In genomic region chr11:112811152-112811871, GRCm38 (mm10) we compare ENCODE assay signal across 8 mouse cellular contexts. TPM values are rescaled to one million over a fixed set of nuclear protein-coding genes. Genes with fewer than 3 reads are reported as not detected.
DNase-seq lines count a peak whose midpoint lies in the region; ATAC-seq lines count a peak whose summit lies in the region.

No protein-coding gene starts in this region.

- no peak for ATAC-seq in heart, embryonic 16.5 days (replicated peaks; ENCODE audit: extremely low read depth, insufficient read depth, low FRiP score)
- peak; percentile 92 for ATAC-seq in hindbrain, embryonic 16.5 days
- ATAC-seq in neural tube, embryonic 11.5 days (ENCODE audit: insufficient read depth, low FRiP score, low TSS enrichment), result peak; percentile 90

- no peak overlapping the region for H3K9ac ChIP-seq in heart, embryonic 16.5 days (ENCODE audit: low read length)
- H3K9ac ChIP-seq in hindbrain, embryonic 16.5 days (ENCODE audit: low read depth, low read length), result peak overlapping the region; percentile 39; the same call in 1 of the 2 replicates
- peak overlapping the region; percentile 10; the same call in 1 of the 2 replicates for H3K9ac ChIP-seq in neural tube, embryonic 11.5 days (ENCODE audit: low read length)

- no peak overlapping the region for H3K27ac ChIP-seq in heart, embryonic 16.5 days (ENCODE audit: low read length)
- peak overlapping the region; percentile 72 for H3K27ac ChIP-seq in hindbrain, embryonic 16.5 days (ENCODE audit: low read depth, low read length)
- peak overlapping the region; percentile 72 for H3K27ac ChIP-seq in neural tube, embryonic 11.5 days (ENCODE audit: low read depth, low read length)

- H3K4me2 ChIP-seq in heart, embryonic 16.5 days (ENCODE audit: low read depth, low read length), result peak overlapping the region; percentile 61
- peak overlapping the region; percentile 59 for H3K4me2 ChIP-seq in hindbrain, embryonic 16.5 days (ENCODE audit: low read length)
- peak overlapping the region; percentile 39 for H3K4me2 ChIP-seq in neural tube, embryonic 11.5 days (ENCODE audit: low read depth)

- peak overlapping the region; percentile 45 for H3K4me3 ChIP-seq in heart, embryonic 16.5 days (ENCODE audit: low read length)
- H3K4me3 ChIP-seq in hindbrain, embryonic 16.5 days (ENCODE audit: low read length), result peak overlapping the region; percentile 30
- peak overlapping the region; percentile 17; the same call in 1 of the 2 replicates for H3K4me3 ChIP-seq in neural tube, embryonic 11.5 days (ENCODE audit: low read depth, low read length)

- no peak for DNase-seq in heart, adult 8-10 months (ENCODE audit: low spot score)
- peak; percentile 90 for DNase-seq in embryo, embryonic 10.5 days (ENCODE audit: low spot score)
- peak; percentile 21 to 67 for DNase-seq in left cerebral cortex, adult 8-10 months (ENCODE audit: low spot score in 2 of 2)
- DNase-seq in neural tube, embryonic 11.5 days (ENCODE audit: low spot score), result peak; percentile 85
- DNase-seq in urinary bladder, postnatal 25 days (ENCODE audit: low spot score), result no peak
- no peak for DNase-seq in gastrocnemius, postnatal 25 days

- H3K27me3 ChIP-seq in heart, embryonic 16.5 days (ENCODE audit: control insufficient read depth, insufficient read depth, low read length), result peaks cover 20% of the 10 kb centered on the region
- no peaks in the 10 kb centered on the region for H3K27me3 ChIP-seq in hindbrain, embryonic 16.5 days (replicated peaks; ENCODE audit: control insufficient read depth, insufficient read depth, low read length)
- no peaks in the 10 kb centered on the region for H3K27me3 ChIP-seq in neural tube, embryonic 11.5 days (ENCODE audit: control insufficient read depth, insufficient read depth, low read length)

- H3K9me3 ChIP-seq in heart, embryonic 16.5 days (replicated peaks; ENCODE audit: control insufficient read depth, low read length), result no peaks in the 10 kb centered on the region
- H3K9me3 ChIP-seq in hindbrain, embryonic 16.5 days (ENCODE audit: control insufficient read depth, low read length), result no peaks in the 10 kb centered on the region
- no peaks in the 10 kb centered on the region for H3K9me3 ChIP-seq in neural tube, embryonic 11.5 days (ENCODE audit: control insufficient read depth, low read length)

- no peaks in the 10 kb centered on the region for H3K36me3 ChIP-seq in heart, embryonic 16.5 days (ENCODE audit: control insufficient read depth, insufficient read depth)
- no peaks in the 10 kb centered on the region for H3K36me3 ChIP-seq in hindbrain, embryonic 16.5 days (ENCODE audit: control insufficient read depth, insufficient read depth, low read length)
- no peaks in the 10 kb centered on the region for H3K36me3 ChIP-seq in neural tube, embryonic 11.5 days (ENCODE audit: control insufficient read depth, insufficient read depth, low read length)

- 4% methylated on average over 19 of the region's 19 CpGs for WGBS in heart, embryonic 16.5 days
- WGBS in hindbrain, embryonic 16.5 days, result 1% methylated on average over 19 of the region's 19 CpGs
- 3% methylated on average over 19 of the region's 19 CpGs for WGBS in neural tube, embryonic 11.5 days

- peaks cover 6% of the 10 kb centered on the region; the same call in 1 of the 2 replicates for H3K4me1 ChIP-seq in heart, embryonic 16.5 days (ENCODE audit: control insufficient read depth, insufficient read depth, low read length)
- peaks cover 11% of the 10 kb centered on the region for H3K4me1 ChIP-seq in hindbrain, embryonic 16.5 days (ENCODE audit: control insufficient read depth, insufficient read depth, low read depth, low read length)
- H3K4me1 ChIP-seq in neural tube, embryonic 11.5 days (ENCODE audit: control insufficient read depth, insufficient read depth, low read length), result peaks cover 17% of the 10 kb centered on the region

RNA-seq across cellular contexts. Expression of gene Sox9, which starts 29.3 kb away (rescaled TPM):
- polyA plus RNA-seq in heart, embryonic 16.5 days (2015; fragmentation: Nextera tagmentation; extraction: Ambion mirVana), result 19.9 and 20.0 TPM in 2 replicates
- total RNA-seq in heart, adult 8-10 months (2022), result 1 to 10 TPM; 1.2 to 2.2 (median 1.6) TPM
- polyA plus RNA-seq in hindbrain, embryonic 16.5 days (2015; fragmentation: Nextera tagmentation; extraction: Ambion mirVana), result 46.1 and 53.2 TPM in 2 replicates
- 10 to 100 TPM; 21.5 to 32.6 (median 26.0) TPM for total RNA-seq in left cerebral cortex, adult 8-10 months (2022)
- polyA plus RNA-seq in neural tube, embryonic 11.5 days (2014; fragmentation: Nextera tagmentation; extraction: Ambion mirVana), result 161 and 164 TPM in 2 replicates
- total RNA-seq in gastrocnemius, postnatal 25 days (2021), result 1 to 10 TPM; 1.4 to 2.3 TPM

Comparison
In these comparisons a context has a peak if more than half of its experiments do, and no peak if none do; other contexts are left out.
1. DNase-seq: peak in embryo, embryonic 10.5 days (single experiment), left cerebral cortex, adult 8-10 months (2 of 2) and neural tube, embryonic 11.5 days (single experiment); none in heart, adult 8-10 months (single experiment), urinary bladder, postnatal 25 days (single experiment) and gastrocnemius, postnatal 25 days (single experiment).
2. RNA of gene Sox9, which starts 29.3 kb away (total RNA-seq): 21.5 to 32.6 TPM in left cerebral cortex, adult 8-10 months; 1.4 to 2.3 TPM in gastrocnemius, postnatal 25 days and 1.2 to 2.2 TPM in heart, adult 8-10 months; every median in the first group is over 4 times any median in the second.
3. Peak in every context shown above with its lines, with median percentiles within 50 percentile points of each other: H3K4me2 ChIP-seq and H3K4me3 ChIP-seq.